In the genomic region with DNA sequence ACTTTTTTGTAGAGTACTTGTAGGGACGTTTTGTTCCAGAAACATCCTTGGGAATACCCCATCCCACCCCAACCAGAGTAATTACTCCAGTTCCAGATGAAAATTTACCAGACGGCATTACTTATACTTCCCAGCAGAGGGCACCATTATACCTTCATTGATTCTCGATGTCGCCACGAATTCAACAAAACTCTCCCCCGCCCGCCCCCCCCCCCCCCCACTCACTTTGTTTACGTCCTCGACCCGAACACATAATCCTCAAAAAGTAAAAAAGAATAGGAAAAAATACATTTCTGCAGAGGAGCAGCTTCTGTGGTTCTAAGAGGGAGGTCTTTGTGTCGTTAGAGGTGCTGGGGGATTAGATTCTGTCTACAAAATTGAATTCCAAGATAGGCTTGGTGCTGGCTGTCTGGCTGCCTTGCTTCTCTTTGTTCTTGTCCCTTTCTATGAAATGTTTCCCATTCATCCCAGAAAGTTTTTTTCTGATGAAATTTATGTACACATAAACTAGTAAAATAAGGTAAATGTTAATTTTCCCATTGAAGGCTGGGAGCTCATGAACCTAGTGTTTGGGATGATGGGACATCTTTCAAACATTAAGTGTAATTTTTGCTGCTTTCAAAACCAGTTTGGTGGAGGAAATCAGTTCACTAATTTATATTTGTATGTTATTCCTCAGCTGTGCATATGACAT, we compare ENCODE assay signal across 7 mouse cellular contexts. TPM values are rescaled to one million over a fixed set of nuclear protein-coding genes. Genes with fewer than 3 reads are reported as not detected.
DNase-seq lines count a peak whose midpoint lies in the region; ATAC-seq and TF ChIP-seq lines count a peak whose summit lies in the region.

No protein-coding gene starts in this region.

- H3K27ac ChIP-seq in CH12.LX (ENCODE audit: insufficient read depth, low read depth) = no peak overlapping the region
- peak overlapping the region; percentile 87 for H3K27ac ChIP-seq in forebrain, embryonic 10.5 days
- no peak overlapping the region for H3K27ac ChIP-seq in hindbrain, embryonic 13.5 days
- H3K27ac ChIP-seq in midbrain, embryonic 13.5 days = peak overlapping the region; percentile 39; the same call in 1 of the 2 replicates

- DNase-seq in CH12.LX (ENCODE audit: extremely low read depth) (peak; percentile 21), R1 (ENCODE audit: low read depth, low spot score) (peak; percentile 15)
- peak; percentile 42 for DNase-seq in forebrain, embryonic 10.5 days (ENCODE audit: extremely low spot score, low spot score)
- DNase-seq in left cerebral cortex, postnatal 10 days (ENCODE audit: extremely low spot score in 1 of 2, low spot score in 2 of 2) = peak; percentile 23 to 51
- DNase-seq in spleen, adult 12 weeks (ENCODE audit: low spot score) = no peak

- H3K9me3 ChIP-seq in CH12.LX (replicated peaks; ENCODE audit: low read length) = no peaks in the 10 kb centered on the region
- no peaks in the 10 kb centered on the region for H3K9me3 ChIP-seq in forebrain, embryonic 10.5 days
- H3K9me3 ChIP-seq in hindbrain, embryonic 13.5 days = no peaks in the 10 kb centered on the region
- H3K9me3 ChIP-seq in midbrain, embryonic 13.5 days = no peaks in the 10 kb centered on the region

- peak; percentile 46 for TF ChIP-seq RAD21 in CH12.LX (IDR thresholded peaks at IDR 0.05; ENCODE audit: low read depth, low read length)

- TF ChIP-seq CTCF in CH12.LX (conservative IDR thresholded peaks at IDR 0.05 in 1 of 2, IDR thresholded peaks at IDR 0.05 in 1 of 2; ENCODE audit: low read depth in 2 of 2, low read length in 2 of 2) = peak in 1 of 2 experiments; percentile 53; a peak in 2 of 4 replicates

- peak overlapping the region; percentile 61 for H3K4me2 ChIP-seq in CH12.LX (ENCODE audit: insufficient read depth, low read depth, poor library complexity, severe bottlenecking)
- H3K4me2 ChIP-seq in hindbrain, embryonic 13.5 days = peak overlapping the region; percentile 27; the same call in 1 of the 2 replicates
- peak overlapping the region; percentile 23; the same call in 1 of the 2 replicates for H3K4me2 ChIP-seq in midbrain, embryonic 13.5 days (replicated peaks)

- no peak for TF ChIP-seq POLR2A in CH12.LX (IDR thresholded peaks at IDR 0.05; ENCODE audit: low read depth, low read length)

- H3K27me3 ChIP-seq in CH12.LX (replicated peaks) = no peaks in the 10 kb centered on the region
- H3K27me3 ChIP-seq in forebrain, embryonic 10.5 days (ENCODE audit: poor library complexity, severe bottlenecking) = peaks cover 86% of the 10 kb centered on the region
- H3K27me3 ChIP-seq in hindbrain, embryonic 13.5 days = peaks cover 27% of the 10 kb centered on the region
- peaks cover 19% of the 10 kb centered on the region; the same call in 1 of the 2 replicates for H3K27me3 ChIP-seq in midbrain, embryonic 13.5 days

- H3K4me3 ChIP-seq in CH12.LX (replicated peaks in 1 of 3; ENCODE audit: low read depth in 2 of 3, low read length in 2 of 3, poor library complexity in 1 of 3) = no peak overlapping the region
- peak overlapping the region; percentile 42 for H3K4me3 ChIP-seq in forebrain, embryonic 10.5 days
- H3K4me3 ChIP-seq in hindbrain, embryonic 13.5 days = peak overlapping the region; percentile 29; the same call in 1 of the 2 replicates
- H3K4me3 ChIP-seq in midbrain, embryonic 13.5 days (replicated peaks) = peak overlapping the region; percentile 28

- no peaks in the 10 kb centered on the region for H3K36me3 ChIP-seq in CH12.LX (replicated peaks in 1 of 2; ENCODE audit: control insufficient read depth in 1 of 2, insufficient read depth in 1 of 2, low read length in 1 of 2)
- no peaks in the 10 kb centered on the region for H3K36me3 ChIP-seq in forebrain, embryonic 10.5 days (replicated peaks)
- no peaks in the 10 kb centered on the region for H3K36me3 ChIP-seq in hindbrain, embryonic 13.5 days
- H3K36me3 ChIP-seq in midbrain, embryonic 13.5 days = no peaks in the 10 kb centered on the region

- no peak for TF ChIP-seq EP300 in CH12.LX (IDR thresholded peaks at IDR 0.05; ENCODE audit: low read length)

- dilution Hi-C loops in CH12.LX (cut with MboI; ENCODE audit: extremely low pct_ligation_motif_present, extremely low pct_unique_long_range_greater_than_20kb, low sequenced_read_pairs) = no loop called here

- H3K79me2 ChIP-seq in CH12.LX (replicated peaks; ENCODE audit: control insufficient read depth, extremely low read depth, insufficient read depth, poor library complexity, severe bottlenecking) = no peaks in the 10 kb centered on the region

- no peak for ATAC-seq in hindbrain, embryonic 13.5 days (ENCODE audit: low FRiP score)
- ATAC-seq in midbrain, embryonic 13.5 days = no peak

- H3K9ac ChIP-seq in CH12.LX (ENCODE audit: insufficient read depth, low read depth) = no peak overlapping the region
- no peak overlapping the region for H3K9ac ChIP-seq in hindbrain, embryonic 13.5 days
- 0 out of 2 replicates have a peak overlapping the region, but pooled peaks have one; percentile 28 for H3K9ac ChIP-seq in midbrain, embryonic 13.5 days (replicated peaks)

- intact Hi-C loops in left cerebral cortex, postnatal 10 days (cut with DNase I) = no loop called here

- in situ Hi-C loops in CH12.LX (cut with MboI; ENCODE audit: low pct_ligation_motif_present, low pct_unique_long_range_greater_than_20kb, low sequenced_read_pairs) = no loop called here

- WGBS in forebrain, embryonic 10.5 days = 7% methylated on average over 11 of the region's 11 CpGs
- WGBS in hindbrain, embryonic 13.5 days = 2% methylated on average over 11 of the region's 11 CpGs
- 4% methylated on average over 11 of the region's 11 CpGs for WGBS in midbrain, embryonic 13.5 days

- peaks cover 2 to 6% of the 10 kb centered on the region in 2 experiments; a peak in 2 of 4 replicates for H3K4me1 ChIP-seq in CH12.LX (ENCODE audit: control insufficient read depth in 1 of 2, insufficient read depth in 2 of 2)
- H3K4me1 ChIP-seq in forebrain, embryonic 10.5 days = peaks cover 19% of the 10 kb centered on the region
- no peaks in the 10 kb centered on the region for H3K4me1 ChIP-seq in hindbrain, embryonic 13.5 days (replicated peaks)
- peaks cover 4% of the 10 kb centered on the region; the same call in 1 of the 2 replicates for H3K4me1 ChIP-seq in midbrain, embryonic 13.5 days (replicated peaks)

TF ChIP-seq in CH12.LX, 34 proteins besides CTCF, POLR2A, EP300 and RAD21:
- TF ChIP-seq IRF4 (IDR thresholded peaks at IDR 0.05; ENCODE audit: low read depth, low read length) (no peak), SMC3 (IDR thresholded peaks at IDR 0.05; ENCODE audit: low read depth, low read length) (peak; percentile 8; the same call in 1 of the 2 replicates)
TF ChIP-seq in CH12.LX: peak in this region for 1.

RNA-seq across cellular contexts. Expression of a gene that starts 19.7 kb away (rescaled TPM):
- total RNA-seq in CH12.LX (2012; rRNA removed) = not detected in 2 replicates
- total RNA-seq in CH12.LX (2014; rRNA removed) = not detected in 2 replicates
- polyA plus RNA-seq in CH12.LX (2012; ENCODE audit: insufficient read length, low read depth) = not detected in 2 replicates
- 0.16 and 0.17 TPM in 2 replicates for polyA plus RNA-seq in forebrain, embryonic 10.5 days (2016; fragmentation: Nextera tagmentation; extraction: Ambion mirVana)
- polyA plus RNA-seq in hindbrain, embryonic 13.5 days (2015; fragmentation: Nextera tagmentation; extraction: Ambion mirVana) = not detected in 2 replicates
- not detected for total RNA-seq in left cerebral cortex, postnatal 10 days (2021)
- polyA plus RNA-seq in midbrain, embryonic 13.5 days (2015; fragmentation: Nextera tagmentation; extraction: Ambion mirVana) = not detected in 2 replicates

Comparison
In these comparisons a context has a peak if more than half of its experiments do, and no peak if none do; other contexts are left out.
1. H3K27ac ChIP-seq: peak in forebrain, embryonic 10.5 days (single experiment) and midbrain, embryonic 13.5 days (single experiment); none in CH12.LX (single experiment) and hindbrain, embryonic 13.5 days (single experiment).
2. H3K4me3 ChIP-seq: peak in forebrain, embryonic 10.5 days (single experiment), hindbrain, embryonic 13.5 days (single experiment) and midbrain, embryonic 13.5 days (single experiment); none in CH12.LX (0 of 3).
3. Peak in every context shown above with its lines, with median percentiles within 50 percentile points of each other: H3K4me2 ChIP-seq.